In the genomic region with DNA sequence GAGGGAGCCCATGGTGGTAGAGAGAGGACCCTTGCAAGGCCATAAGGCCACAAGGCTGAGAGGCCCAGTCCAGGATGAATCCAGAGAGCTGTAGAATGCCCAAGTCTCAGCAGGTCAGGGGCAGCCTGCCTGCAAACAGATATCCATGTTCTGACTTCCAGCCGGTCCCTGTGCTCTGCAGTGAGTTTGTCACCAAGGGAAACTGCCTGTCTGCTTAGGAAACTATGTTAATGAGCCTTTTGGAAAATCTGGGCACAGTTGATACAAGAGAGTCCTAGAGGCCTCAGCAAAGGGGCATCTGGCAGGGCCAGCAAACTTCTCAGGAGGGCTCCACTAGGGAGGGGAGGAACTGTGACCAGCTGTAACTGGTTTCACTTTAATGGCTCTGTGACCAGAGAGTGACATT, we compare ENCODE assay signal across 8 mouse cellular contexts.
DNase-seq lines count a peak whose midpoint lies in the region; ATAC-seq and TF ChIP-seq lines count a peak whose summit lies in the region.

No protein-coding gene starts in this region.

- H3K9ac ChIP-seq in liver, embryonic 12.5 days = no peak overlapping the region
- H3K9ac ChIP-seq in liver, postnatal 0 days (replicated peaks) = no peak overlapping the region
- H3K9ac ChIP-seq in liver, embryonic 11.5 days (ENCODE audit: low read depth, low read length) = no peak overlapping the region

- TF ChIP-seq CTCF in liver, postnatal 0 days (IDR thresholded peaks at IDR 0.05; ENCODE audit: low read depth) = no peak

- TF ChIP-seq EP300 in liver, postnatal 0 days (IDR thresholded peaks at IDR 0.05; ENCODE audit: low read depth) = no peak

- H3K4me2 ChIP-seq in liver, embryonic 12.5 days = no peak overlapping the region
- no peak overlapping the region for H3K4me2 ChIP-seq in liver, postnatal 0 days (ENCODE audit: low read depth, low read length)
- H3K4me2 ChIP-seq in liver, embryonic 11.5 days = no peak overlapping the region

- DNase-seq in adrenal gland, adult 2 months = peak; percentile 22
- no peak for DNase-seq in adrenal gland, postnatal 25 days
- peak; percentile 43 to 49 for DNase-seq in right cerebral cortex, postnatal 10 days (ENCODE audit: low spot score in 2 of 2)
- no peak for DNase-seq in right cerebral cortex, postnatal 25 days
- peak; percentile 40 to 60 for DNase-seq in layer of hippocampus, postnatal 14 days (ENCODE audit: low spot score in 2 of 2)
- DNase-seq in liver, postnatal 0 days = no peak
- DNase-seq in liver, embryonic 11.5 days (ENCODE audit: low spot score) = no peak

- H3K9me3 ChIP-seq in liver, embryonic 12.5 days (replicated peaks) = no peaks in the 10 kb centered on the region
- no peaks in the 10 kb centered on the region for H3K9me3 ChIP-seq in liver, postnatal 0 days (ENCODE audit: low read length)
- H3K9me3 ChIP-seq in liver, embryonic 11.5 days (ENCODE audit: control insufficient read depth, low read length) = no peaks in the 10 kb centered on the region

- ATAC-seq in liver, embryonic 12.5 days = no peak
- no peak for ATAC-seq in liver, postnatal 0 days
- no peak for ATAC-seq in liver, embryonic 11.5 days (replicated peaks; ENCODE audit: low FRiP score)

- no peaks in the 10 kb centered on the region for H3K4me1 ChIP-seq in liver, embryonic 12.5 days
- H3K4me1 ChIP-seq in liver, postnatal 0 days (ENCODE audit: insufficient read depth) = no peaks in the 10 kb centered on the region
- no peaks in the 10 kb centered on the region for H3K4me1 ChIP-seq in liver, embryonic 11.5 days (replicated peaks; ENCODE audit: control insufficient read depth, insufficient read depth, low read length)

- no peaks in the 10 kb centered on the region for H3K36me3 ChIP-seq in liver, embryonic 12.5 days
- no peaks in the 10 kb centered on the region for H3K36me3 ChIP-seq in liver, postnatal 0 days (replicated peaks; ENCODE audit: insufficient read depth, low read length)
- H3K36me3 ChIP-seq in liver, embryonic 11.5 days (ENCODE audit: control insufficient read depth, insufficient read depth, low read length) = no peaks in the 10 kb centered on the region

- no peaks in the 10 kb centered on the region for H3K27me3 ChIP-seq in liver, embryonic 12.5 days (replicated peaks)
- no peaks in the 10 kb centered on the region for H3K27me3 ChIP-seq in liver, postnatal 0 days (ENCODE audit: insufficient read depth, low read length)
- H3K27me3 ChIP-seq in liver, embryonic 11.5 days (replicated peaks; ENCODE audit: control insufficient read depth, insufficient read depth, low read length) = no peaks in the 10 kb centered on the region

- no peak overlapping the region for H3K4me3 ChIP-seq in liver, embryonic 12.5 days
- no peak overlapping the region for H3K4me3 ChIP-seq in liver, postnatal 0 days (ENCODE audit: low read depth, low read length)
- H3K4me3 ChIP-seq in liver, embryonic 11.5 days (ENCODE audit: low read depth, low read length) = no peak overlapping the region

- no peak overlapping the region for H3K27ac ChIP-seq in liver, embryonic 12.5 days
- H3K27ac ChIP-seq in liver, postnatal 0 days (ENCODE audit: low read depth) = no peak overlapping the region
- no peak overlapping the region for H3K27ac ChIP-seq in liver, embryonic 11.5 days (ENCODE audit: low read depth, low read length)

- 56% methylated on average over 1 of the region's 1 CpGs for WGBS in liver, embryonic 12.5 days (ENCODE audit: insufficient replicate concordance)
- 75% methylated on average over 1 of the region's 1 CpGs for WGBS in liver, postnatal 0 days (ENCODE audit: insufficient replicate concordance)
- 69% methylated on average over 1 of the region's 1 CpGs for WGBS in liver, embryonic 11.5 days

Comparison
In these comparisons a context has a peak if more than half of its experiments do, and no peak if none do; other contexts are left out.
1. DNase-seq: peak in adrenal gland, adult 2 months (single experiment), right cerebral cortex, postnatal 10 days (2 of 2) and layer of hippocampus, postnatal 14 days (2 of 2); none in adrenal gland, postnatal 25 days (single experiment), right cerebral cortex, postnatal 25 days (single experiment), liver, postnatal 0 days (single experiment) and liver, embryonic 11.5 days (single experiment).